Mouse (Mus musculus) ES-E14 (cell line): ENCODE measurements around the gene Rmi2. TPM values are rescaled to one million over a fixed set of nuclear protein-coding genes. Genes with fewer than 3 reads are reported as not detected.
"Not testable (repeated sequence)": the region's sequence is repeated elsewhere in the genome, so short reads cannot be mapped to it uniquely, and the experiment has no call there.

Experiments
- DNase-seq: peaks from one replicate; pipeline ENCODE4 v3.0.0-alpha.2; 2013; ENCODE audit warnings: low read depth, low spot score
- H3K27ac ChIP-seq: 2 replicates; pipeline ENCODE4 v1.5.1; 2012; ENCODE audit warnings: low read depth, mild to moderate bottlenecking, low read length, moderate library complexity, mixed read lengths; ENCODE audit not compliant: poor library complexity, insufficient read depth, severe bottlenecking
- H3K36me3 ChIP-seq: 2 replicates; pipeline ENCODE4 v1.6.1; 2012; ENCODE audit warnings: mild to moderate bottlenecking, low read length, moderate library complexity, mixed read lengths; ENCODE audit not compliant: control insufficient read depth, poor library complexity, insufficient read depth, severe bottlenecking
- H3K4me1 ChIP-seq, 2 experiments: fragments of 150-350 bp in 1 of 2; sonication (generic) in 1 of 2; 2 replicates each; pipeline ENCODE4 v1.6.1; 2012; ENCODE audit warnings: low read length in 2 of 2, mild to moderate bottlenecking in 1 of 2, mixed read lengths in 1 of 2; ENCODE audit not compliant: control insufficient read depth in 2 of 2, insufficient read depth in 2 of 2, poor library complexity in 1 of 2
- H3K4me3 ChIP-seq, 2 experiments: fragments of 150-350 bp in 1 of 2; sonication (generic) in 1 of 2; 2 replicates each; pipeline ENCODE4 v1.5.1; 2012; ENCODE audit warnings: low read length in 2 of 2, low read depth in 1 of 2, mild to moderate bottlenecking in 1 of 2, mixed read lengths in 1 of 2; ENCODE audit not compliant: insufficient read depth in 1 of 2, poor library complexity in 1 of 2, severe bottlenecking in 1 of 2
- H3K9ac ChIP-seq: 2 replicates; pipeline ENCODE4 v1.6.1; 2012; ENCODE audit warnings: low read depth, mild to moderate bottlenecking, low read length, mixed read lengths; ENCODE audit not compliant: poor library complexity, insufficient read depth, severe bottlenecking
- H3K9me3 ChIP-seq: fragments of 150-350 bp; sonication (generic); 2 replicates; pipeline ENCODE4 v1.6.1; 2012; ENCODE audit warnings: low read depth, mild to moderate bottlenecking, low read length; ENCODE audit not compliant: control insufficient read depth, insufficient read depth
- CHD2 ChIP-seq: IDR thresholded peaks from 2 replicates; pipeline ENCODE4 v1.6.1; 2014; ENCODE audit warnings: mild to moderate bottlenecking, low read depth, low read length, inconsistent platforms
- HCFC1 ChIP-seq: IDR thresholded peaks from 2 replicates; pipeline ENCODE4 v1.6.1; 2012; ENCODE audit warnings: low read length, inconsistent platforms, borderline replicate concordance; ENCODE audit not compliant: insufficient read depth
- MAFK ChIP-seq: IDR thresholded peaks from 2 replicates; pipeline ENCODE4 v1.6.1; 2014; ENCODE audit warnings: mild to moderate bottlenecking, low read depth, low read length, inconsistent platforms; ENCODE audit not compliant: insufficient read depth
- ZC3H11A ChIP-seq: IDR thresholded peaks from 2 replicates; pipeline ENCODE4 v1.6.1; 2012; ENCODE audit warnings: low read depth, mild to moderate bottlenecking, inconsistent platforms, low read length, borderline replicate concordance
- ZNF384 ChIP-seq: IDR thresholded peaks from 2 replicates; pipeline ENCODE4 v1.6.1; 2012; ENCODE audit warnings: low read depth, low read length, inconsistent platforms
- in situ Hi-C, 2 experiments: fragments of 600-800 bp; cut with MboI; formaldehyde crosslinking; loops; one replicate each; pipeline ENCODE4 v1.15.1; 2025; ENCODE audit warnings: low sequenced_read_pairs in 2 of 2, inconsistent platforms in 1 of 2; ENCODE audit not compliant: unreplicated experiment in 2 of 2
- total RNA-seq: library from RNA; depleted of rRNA; stranded (reverse); fragments of 300-350 nt; gene quantifications from 2 replicates; pipeline ENCODE4 v1.2.3, GENCODE M21; 2012

The Rmi2 gene
- total RNA-seq, 1 experiment: 2.9 TPM

DNA sequence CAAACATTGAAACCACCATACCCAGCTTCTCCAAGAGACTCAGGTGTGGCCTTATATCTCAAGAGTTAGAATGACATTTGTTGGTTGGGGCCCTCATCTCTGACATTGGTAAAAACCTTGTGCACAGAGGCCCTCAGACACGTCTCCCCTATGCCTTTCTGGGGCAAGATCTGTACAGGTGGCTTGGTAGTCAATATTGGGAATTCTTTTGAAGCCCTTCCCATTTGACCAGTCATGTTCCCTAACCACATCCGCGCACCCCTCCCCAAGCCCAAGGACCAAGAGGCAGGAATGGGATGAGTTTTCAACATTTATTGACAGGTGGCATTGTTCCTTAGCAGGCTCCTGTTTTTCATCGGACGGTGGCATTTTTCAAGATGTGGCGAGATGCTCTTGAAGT, 38.8 kb upstream of the Rmi2 start, which contains the start of gene Prm2:
Gene Prm2 (minus strand): TSS at position 101 of the 400 bp plus-strand sequence.
- DNase-seq: no peak
- Histone ChIP-seq H3K9me3 (no peaks in the 10 kb centered on the region), H3K4me3 (no peak within 1 kb of the TSS), H3K9ac (no peak within 1 kb of the TSS), H3K27ac (no peak within 1 kb of the TSS), H3K4me1 (no peaks in the 10 kb centered on the region), H3K36me3 (no peaks in the 10 kb centered on the region)
- in situ Hi-C loops: no loop called here
- TF ChIP-seq ZC3H11A: no peak
- TF ChIP-seq CHD2: no peak
- no peak for TF ChIP-seq HCFC1
- no peak for TF ChIP-seq MAFK
- TF ChIP-seq ZNF384: no peak

- H3K4me3 ChIP-seq, H3K27ac ChIP-seq, in situ Hi-C loops, H3K9ac ChIP-seq, H3K4me1 ChIP-seq, H3K9me3 ChIP-seq, H3K36me3 ChIP-seq, DNase-seq: not testable (repeated sequence)
These were observed 32.4 kb upstream of the Rmi2 start for GRCm38 (mm10) chr16:10802420-10802819.

DNA sequence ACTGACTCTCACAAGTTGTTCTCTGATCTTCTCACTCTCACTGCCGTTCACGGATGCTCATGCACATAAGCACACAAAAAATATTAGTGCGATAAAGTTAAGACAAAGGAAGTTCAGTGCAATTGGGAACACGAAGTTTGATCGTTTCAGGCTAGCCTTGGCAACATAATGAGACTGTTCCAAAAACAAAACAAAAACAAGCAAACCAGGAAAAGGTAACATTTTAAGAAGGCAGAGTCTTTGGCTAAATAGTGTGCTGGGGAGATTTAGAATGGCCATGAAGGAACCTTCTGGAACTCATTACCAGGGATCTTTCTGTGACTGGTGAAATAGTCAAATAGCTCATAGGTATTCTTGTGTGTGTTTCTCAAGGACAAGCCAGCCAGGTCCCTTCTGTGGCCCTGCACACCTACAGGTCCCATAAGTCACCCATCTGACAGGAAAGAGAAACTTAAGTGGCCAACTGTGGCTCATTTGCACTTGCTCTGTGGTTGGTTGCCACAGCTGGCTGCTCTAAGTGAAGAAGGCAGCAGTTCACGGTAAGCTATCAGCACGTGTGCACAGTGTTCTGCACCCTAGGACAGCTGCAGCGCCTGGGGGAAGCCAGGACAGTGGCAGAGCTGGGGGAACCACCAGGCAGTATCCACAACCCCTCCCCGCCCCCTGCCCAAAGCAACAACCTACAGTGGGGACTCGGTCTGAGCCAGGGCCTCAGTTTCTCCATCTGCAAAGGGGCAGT, 28.9 kb upstream of the Rmi2 start, which contains the start of gene Prm1:
Gene Prm1 (minus strand): TSS at position 51 of the 739 bp plus-strand sequence.
- in situ Hi-C loops: no loop called here

GRCm38 (mm10) chr16:10810376-10810775, 24.5 kb upstream of the Rmi2 start:
- peaks cover 0 to 2% of the 10 kb centered on the region in 2 experiments; a peak in 1 of 4 replicates for H3K4me1 ChIP-seq
- no peaks in the 10 kb centered on the region for H3K9me3 ChIP-seq
- no peak overlapping the region for H3K4me3 ChIP-seq
- H3K9ac ChIP-seq: no peak overlapping the region
- in situ Hi-C loops: no loop called here
- H3K27ac ChIP-seq: no peak overlapping the region
- TF ChIP-seq HCFC1: no peak
- TF ChIP-seq CHD2: no peak
- no peak for TF ChIP-seq ZNF384
- TF ChIP-seq ZC3H11A: no peak
- no peak for TF ChIP-seq MAFK
- H3K36me3 ChIP-seq: no peaks in the 10 kb centered on the region
- no peak for DNase-seq

More for the DNA sequence above, 28.9 kb upstream of the Rmi2 start, which contains the start of gene Prm1:
- no peak within 1 kb of the TSS for H3K27ac ChIP-seq
- H3K4me1 ChIP-seq: no peaks in the 10 kb centered on the region
- no peak for DNase-seq
- TF ChIP-seq MAFK: no peak
- TF ChIP-seq CHD2: no peak
- TF ChIP-seq ZC3H11A: no peak
- no peak for TF ChIP-seq ZNF384
- no peak for TF ChIP-seq HCFC1
- H3K4me3 ChIP-seq: no peak within 1 kb of the TSS
- H3K9me3 ChIP-seq: no peaks in the 10 kb centered on the region
- no peaks in the 10 kb centered on the region for H3K36me3 ChIP-seq
- H3K9ac ChIP-seq: no peak within 1 kb of the TSS

DNA sequence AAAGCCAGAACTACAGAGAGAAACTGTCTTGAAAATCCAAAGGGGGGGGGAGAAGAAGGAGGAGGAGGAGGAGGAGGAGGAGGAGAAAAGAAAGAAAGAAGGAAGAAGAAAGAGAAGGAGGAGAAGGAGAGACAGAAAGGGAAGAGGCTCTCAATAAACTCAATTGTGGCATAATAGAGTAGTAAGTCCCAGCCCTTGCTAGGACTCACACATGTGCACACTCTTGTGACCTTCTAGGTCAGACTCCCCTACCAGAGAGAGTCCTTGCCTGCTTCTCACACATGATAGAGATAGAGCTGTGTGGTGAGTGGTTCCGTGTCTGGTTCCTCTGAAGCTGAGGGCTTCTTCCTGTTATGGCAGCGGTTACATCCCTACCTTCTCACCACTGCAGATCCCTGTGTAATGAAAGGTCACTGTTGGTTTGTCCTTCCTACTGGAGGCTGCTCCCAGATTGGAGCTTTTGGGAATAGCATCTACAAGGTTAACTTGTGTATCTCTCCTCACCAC, 21.9 kb upstream of the Rmi2 start, which contains the start of gene Gm11172:
Gene Gm11172 (plus strand): TSS at position 51 of the 507 bp plus-strand sequence.
- in situ Hi-C loops: no loop called here
- TF ChIP-seq HCFC1: no peak
- TF ChIP-seq ZNF384: no peak
- TF ChIP-seq MAFK: no peak
- TF ChIP-seq ZC3H11A: no peak
- TF ChIP-seq CHD2: no peak

More for the DNA sequence above, 21.9 kb upstream of the Rmi2 start, which contains the start of gene Gm11172:
- H3K9ac ChIP-seq: no peak within 1 kb of the TSS
- H3K4me3 ChIP-seq: no peak within 1 kb of the TSS
- no peaks in the 10 kb centered on the region for H3K9me3 ChIP-seq
- DNase-seq: no peak
- H3K4me1 ChIP-seq: peaks cover 0 to 2% of the 10 kb centered on the region in 2 experiments; a peak in 1 of 4 replicates
- H3K36me3 ChIP-seq: no peaks in the 10 kb centered on the region
- no peak within 1 kb of the TSS for H3K27ac ChIP-seq
